Mouse (Mus musculus) neural tube, embryonic 13.5 days (tissue): ENCODE results near the gene Fpr1. TPM values are rescaled to one million over a fixed set of nuclear protein-coding genes. Genes with fewer than 3 reads are reported as not detected.

Experiments
- ATAC-seq: fragments of 200-750 bp; cut with Nextera tagmentation; 2 replicates; pipeline ENCODE4 v1.8.0; 2017; ENCODE audit warnings: low read depth, mild to moderate bottlenecking, moderate TSS enrichment, moderate library complexity
- H3K27ac ChIP-seq: fragments of 300-500 bp; sonication (generic); replicated peaks from 2 replicates; pipeline ENCODE4 v1.5.1; 2015; ENCODE audit warnings: moderate library complexity, mild to moderate bottlenecking, inconsistent platforms
- H3K27me3 ChIP-seq: fragments of 300-500 bp; sonication (generic); 2 replicates; pipeline ENCODE4 v1.6.1; 2015; ENCODE audit warnings: mild to moderate bottlenecking, inconsistent platforms
- H3K36me3 ChIP-seq: fragments of 300-500 bp; sonication (generic); 2 replicates; pipeline ENCODE4 v1.6.1; 2015; ENCODE audit warnings: mild to moderate bottlenecking, inconsistent platforms
- H3K4me1 ChIP-seq: fragments of 300-500 bp; sonication (generic); replicated peaks from 2 replicates; pipeline ENCODE4 v1.6.1; 2015; ENCODE audit warnings: inconsistent platforms
- H3K4me2 ChIP-seq: fragments of 300-500 bp; sonication (generic); 2 replicates; pipeline ENCODE4 v1.6.1; 2015; ENCODE audit warnings: inconsistent platforms, mild to moderate bottlenecking, moderate library complexity
- H3K4me3 ChIP-seq: fragments of 300-500 bp; sonication (generic); 2 replicates; pipeline ENCODE4 v1.5.1; 2015; ENCODE audit warnings: mild to moderate bottlenecking, inconsistent platforms
- H3K9ac ChIP-seq: fragments of 300-500 bp; sonication (generic); 2 replicates; pipeline ENCODE4 v1.6.1; 2015; ENCODE audit warnings: moderate library complexity, mild to moderate bottlenecking, inconsistent platforms
- H3K9me3 ChIP-seq: fragments of 300-500 bp; sonication (generic); 2 replicates; pipeline ENCODE4 v1.6.1; 2016; ENCODE audit warnings: inconsistent platforms
- WGBS: fragments of 180-500 bp; shearing (Covaris S2); methylation state at CpG from one replicate; pipeline ENCODE4 v1.1.7; 2015; 5-methylcytosine and 5-hydroxymethylcytosine counted together
- polyA plus RNA-seq: library from polyadenylated mRNA; unstranded; fragments of >200 nt; fragmentation: Nextera tagmentation; extraction: Ambion mirVana; gene quantifications from 2 replicates; pipeline ENCODE4 v1.2.1, GENCODE M21; 2015

Fpr1 gene
- polyA plus RNA-seq, 1 experiment from 2014 or later: 0.14 TPM

GRCm38 (mm10) chr17:17871697-17872096 is 12.0 kb downstream of the Fpr1 start:
- no peak overlapping the region for H3K27ac ChIP-seq
- 0 out of 2 replicates have a peak, but pooled peaks cover 4% of the 10 kb centered on the region for H3K9me3 ChIP-seq
- no peak overlapping the region for H3K4me2 ChIP-seq
- no peaks in the 10 kb centered on the region for H3K27me3 ChIP-seq
- no peak overlapping the region for H3K9ac ChIP-seq
- no peaks in the 10 kb centered on the region for H3K36me3 ChIP-seq
- H3K4me1 ChIP-seq: no peaks in the 10 kb centered on the region
- H3K4me3 ChIP-seq: no peak overlapping the region
- no peak for ATAC-seq
- 83% methylated on average over 2 of the region's 2 CpGs for WGBS

DNA sequence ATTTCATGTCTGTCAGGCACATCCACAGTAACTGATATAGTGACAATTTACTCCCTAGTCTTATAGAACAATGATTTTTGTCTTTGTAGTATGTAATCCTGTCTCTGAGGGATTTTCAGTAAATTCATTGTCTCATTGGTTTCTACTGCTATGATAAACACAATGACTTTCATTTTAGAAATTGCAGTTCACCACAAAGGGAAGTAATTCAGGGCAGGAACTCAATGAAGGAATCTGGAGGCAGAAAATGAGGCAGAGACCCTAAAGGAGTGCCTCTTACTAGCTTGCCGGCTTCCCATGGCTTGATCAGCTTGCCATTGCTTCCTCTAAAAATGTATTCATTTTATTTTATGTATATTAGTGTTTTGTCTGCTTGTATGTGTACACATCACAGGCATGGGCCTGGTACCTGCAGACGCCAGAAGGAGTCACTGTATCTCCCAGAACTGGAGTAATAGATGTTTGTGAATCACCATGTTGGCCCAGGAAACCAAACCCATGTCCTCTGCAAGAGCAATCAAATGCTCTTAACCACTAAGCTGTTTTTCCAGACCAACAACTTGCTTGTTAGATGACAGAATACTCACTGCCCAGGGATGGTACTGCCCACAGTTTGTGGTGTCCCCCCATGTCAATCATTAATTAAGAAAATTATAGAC is 12.7 kb downstream of the Fpr1 start:
- Histone ChIP-seq H3K4me1 (no peaks in the 10 kb centered on the region), H3K4me2 (no peak overlapping the region), H3K9me3 (0 out of 2 replicates have a peak, but pooled peaks cover 4% of the 10 kb centered on the region), H3K27ac (no peak overlapping the region), H3K4me3 (no peak overlapping the region), H3K9ac (no peak overlapping the region), H3K27me3 (no peaks in the 10 kb centered on the region), H3K36me3 (0 out of 2 replicates have a peak, but pooled peaks cover 3% of the 10 kb centered on the region)
- no peak for ATAC-seq
- WGBS: 81% methylated on average over 2 of the region's 2 CpGs

- Histone ChIP-seq H3K9ac (no peak overlapping the region), H3K27ac (no peak overlapping the region), H3K4me3 (no peak overlapping the region), H3K4me2 (no peak overlapping the region), H3K36me3 (peaks cover 36% of the 10 kb centered on the region), H3K9me3 (no peaks in the 10 kb centered on the region), H3K27me3 (no peaks in the 10 kb centered on the region), H3K4me1 (no peaks in the 10 kb centered on the region)
- ATAC-seq: no peak
- WGBS: 85% methylated on average over 11 of the region's 11 CpGs
Measured at GRCm38 (mm10) chr17:17866801-17867469, 16.8 kb downstream of the Fpr1 start.

GRCm38 (mm10) chr17:17865168-17865567 is 18.6 kb downstream of the Fpr1 start:
- Histone ChIP-seq H3K27me3 (no peaks in the 10 kb centered on the region), H3K4me1 (no peaks in the 10 kb centered on the region), H3K27ac (no peak overlapping the region), H3K4me3 (no peak overlapping the region), H3K36me3 (peaks cover 36% of the 10 kb centered on the region), H3K9me3 (no peaks in the 10 kb centered on the region), H3K4me2 (no peak overlapping the region), H3K9ac (no peak overlapping the region)
- WGBS: 53% methylated on average over 2 of the region's 2 CpGs
- ATAC-seq: no peak

GRCm38 (mm10) chr17:17862360-17862759 is 21.4 kb downstream of the Fpr1 start:
- no peaks in the 10 kb centered on the region for H3K27me3 ChIP-seq
- H3K9me3 ChIP-seq: no peaks in the 10 kb centered on the region
- H3K27ac ChIP-seq: no peak overlapping the region
- no peak for ATAC-seq
- no peaks in the 10 kb centered on the region for H3K4me1 ChIP-seq
- H3K4me3 ChIP-seq: no peak overlapping the region
- H3K4me2 ChIP-seq: no peak overlapping the region
- H3K9ac ChIP-seq: no peak overlapping the region
- WGBS: 81% methylated on average over 1 of the region's 1 CpGs
- peaks cover 36% of the 10 kb centered on the region for H3K36me3 ChIP-seq

- H3K9ac ChIP-seq: no peak overlapping the region
- H3K4me1 ChIP-seq: no peaks in the 10 kb centered on the region
- no peak for ATAC-seq
- 84% methylated on average over 3 of the region's 3 CpGs for WGBS
- H3K36me3 ChIP-seq: peaks cover 27% of the 10 kb centered on the region
- H3K9me3 ChIP-seq: no peaks in the 10 kb centered on the region
- H3K4me3 ChIP-seq: no peak overlapping the region
- H3K27ac ChIP-seq: no peak overlapping the region
- H3K27me3 ChIP-seq: no peaks in the 10 kb centered on the region
- H3K4me2 ChIP-seq: no peak overlapping the region
Measured at GRCm38 (mm10) chr17:17860110-17860509, 23.6 kb downstream of the Fpr1 start.

DNA sequence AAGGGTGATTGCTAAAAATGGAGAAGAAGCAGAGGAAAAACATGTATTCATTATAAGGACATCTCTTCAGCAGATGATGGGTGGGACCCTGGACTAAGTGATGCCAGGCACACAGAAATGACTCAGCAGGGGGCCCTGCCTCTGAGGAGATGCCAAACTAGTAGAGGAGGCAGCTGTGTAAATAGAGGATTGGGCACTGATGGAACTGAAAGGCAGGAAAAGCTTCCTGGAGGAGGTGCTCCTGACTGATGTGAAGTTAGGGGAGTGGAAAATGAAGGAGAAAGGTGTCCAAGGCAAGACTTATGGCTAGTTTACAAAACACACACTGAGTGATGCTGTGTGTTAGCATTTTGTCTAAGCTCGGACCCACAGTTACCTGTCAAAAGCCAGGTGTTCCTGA is 26.3 kb downstream of the Fpr1 start:
- Histone ChIP-seq H3K27ac (no peak overlapping the region), H3K4me1 (no peaks in the 10 kb centered on the region), H3K36me3 (peaks cover 5% of the 10 kb centered on the region), H3K4me2 (no peak overlapping the region), H3K9ac (no peak overlapping the region), H3K27me3 (no peaks in the 10 kb centered on the region), H3K4me3 (no peak overlapping the region), H3K9me3 (no peaks in the 10 kb centered on the region)
- WGBS: 76% methylated on average over 1 of the region's 1 CpGs
- ATAC-seq: no peak

DNA sequence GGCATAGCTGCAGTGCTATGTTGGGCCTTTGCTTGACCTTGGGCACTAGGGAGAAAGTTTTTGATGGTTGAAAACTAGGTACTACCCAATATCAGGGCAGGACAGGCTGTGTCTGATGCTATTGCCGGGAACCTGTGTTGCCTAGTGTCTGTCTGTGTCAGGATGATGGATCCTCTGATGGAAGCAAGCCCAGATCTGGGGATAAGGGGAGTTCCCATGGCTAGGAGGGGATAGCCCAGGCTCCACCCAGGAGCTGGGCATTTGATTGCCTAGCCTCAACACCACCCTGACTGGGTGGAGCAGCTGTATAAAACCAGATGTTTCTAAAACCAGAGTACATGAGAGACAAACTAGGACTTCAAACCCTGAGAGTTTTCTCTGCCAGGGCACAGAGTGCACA is 27.1 kb downstream of the Fpr1 start:
- no peaks in the 10 kb centered on the region for H3K27me3 ChIP-seq
- no peak overlapping the region for H3K9ac ChIP-seq
- no peak overlapping the region for H3K4me3 ChIP-seq
- WGBS: 74% methylated on average over 1 of the region's 1 CpGs
- H3K27ac ChIP-seq: no peak overlapping the region
- H3K36me3 ChIP-seq: no peaks in the 10 kb centered on the region
- H3K4me2 ChIP-seq: no peak overlapping the region
- no peaks in the 10 kb centered on the region for H3K9me3 ChIP-seq
- H3K4me1 ChIP-seq: no peaks in the 10 kb centered on the region
- ATAC-seq: no peak

DNA sequence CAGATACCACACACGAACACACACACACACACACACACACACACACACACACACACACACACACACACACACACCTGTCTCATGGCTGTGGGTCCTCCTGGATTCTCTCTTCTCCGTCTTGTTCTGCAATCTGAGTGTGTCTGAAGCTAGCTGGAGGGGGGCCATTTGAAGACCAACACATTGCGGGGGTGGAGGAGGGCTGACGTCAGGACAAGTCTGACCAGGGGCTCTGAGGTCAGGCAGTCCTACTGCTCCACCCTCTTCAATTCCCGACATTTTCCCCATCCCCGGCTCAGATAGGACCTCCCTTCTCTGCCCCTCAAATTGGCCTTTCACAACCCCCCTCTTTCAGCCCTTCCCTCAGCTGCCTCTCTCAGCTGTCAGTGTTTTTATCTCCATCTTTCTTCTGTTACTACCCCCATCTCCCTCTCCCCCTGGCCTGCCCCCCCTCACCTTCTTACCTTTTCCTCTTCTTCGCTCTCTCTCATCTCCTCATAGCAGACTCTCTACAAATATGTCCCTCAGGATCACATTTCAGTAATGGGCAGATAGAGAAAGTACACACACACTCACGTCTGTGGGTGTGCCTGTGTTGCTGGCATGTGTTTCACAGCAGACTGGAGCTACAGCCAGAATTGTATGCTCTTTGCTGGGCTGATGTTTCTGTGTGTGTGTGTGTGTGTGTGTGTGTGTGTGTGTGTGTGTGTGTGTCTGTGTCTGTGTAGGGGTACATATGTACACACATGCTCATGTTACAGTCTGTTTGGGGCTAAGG is 28.5 kb downstream of the Fpr1 start, which contains the start of gene Has1:
Gene Has1 (minus strand): TSS at position 142 of the 775 bp plus-strand sequence.
- no peak within 1 kb of the TSS for H3K9ac ChIP-seq
- ATAC-seq: peak; percentile 65
- no peaks in the 10 kb centered on the region for H3K4me1 ChIP-seq

DNA sequence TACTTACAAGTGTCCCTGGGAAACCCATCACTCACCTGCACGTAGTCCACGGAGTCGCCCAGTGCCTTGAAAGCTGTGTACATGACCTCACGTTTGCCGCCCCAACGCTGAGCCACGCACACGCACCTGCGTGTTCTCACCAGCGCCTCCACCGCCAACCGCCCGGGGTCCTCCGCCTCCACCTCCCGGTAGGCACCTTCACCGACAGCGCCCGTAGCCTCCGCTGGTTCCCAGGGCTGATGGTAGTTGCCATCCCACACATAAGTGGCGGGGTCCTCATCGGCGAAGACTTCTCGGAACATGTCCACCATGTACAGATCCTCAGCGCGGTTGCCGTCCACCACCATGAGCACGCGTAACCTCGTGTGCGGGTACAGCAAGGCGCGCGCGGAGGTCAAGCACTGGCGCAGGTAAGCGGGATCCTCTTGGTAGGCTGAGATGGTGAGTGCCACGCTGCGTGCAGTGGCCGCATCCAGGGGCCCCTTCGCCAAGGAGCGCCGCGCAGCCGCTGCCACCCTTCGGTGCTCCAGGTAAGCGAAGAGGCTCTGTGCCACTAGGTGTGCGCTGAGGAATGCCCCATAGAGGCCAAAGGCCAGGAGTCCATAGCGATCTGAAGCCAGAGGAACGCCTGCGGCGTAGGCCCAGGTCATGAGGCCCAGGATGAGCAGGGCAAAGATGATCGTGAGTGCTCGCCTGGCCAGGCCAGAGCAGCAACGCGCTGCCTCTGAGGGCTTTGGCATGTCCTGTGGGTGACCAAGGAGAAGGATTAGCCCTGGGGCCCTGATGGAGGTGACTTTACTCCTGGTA is 33.6 kb downstream of the Fpr1 start:
- WGBS: 18% methylated on average over 55 of the region's 55 CpGs
- H3K27me3 ChIP-seq: peaks cover 15% of the 10 kb centered on the region
- ATAC-seq: peak; percentile 59
- peak overlapping the region; percentile 35; the same call in 1 of the 2 replicates for H3K9ac ChIP-seq
- H3K27ac ChIP-seq: no peak overlapping the region
- H3K36me3 ChIP-seq: no peaks in the 10 kb centered on the region
- H3K4me1 ChIP-seq: 0 out of 2 replicates have a peak, but pooled peaks cover 3% of the 10 kb centered on the region
- peak overlapping the region; percentile 24 for H3K4me3 ChIP-seq
- H3K4me2 ChIP-seq: peak overlapping the region; percentile 48
- no peaks in the 10 kb centered on the region for H3K9me3 ChIP-seq

More for the DNA sequence above, 28.5 kb downstream of the Fpr1 start, which contains the start of gene Has1:
- no peaks in the 10 kb centered on the region for H3K36me3 ChIP-seq
- H3K4me3 ChIP-seq: no peak within 1 kb of the TSS
- H3K4me2 ChIP-seq: no peak within 1 kb of the TSS
- no peaks in the 10 kb centered on the region for H3K9me3 ChIP-seq
- 58% methylated on average over 8 of the region's 8 CpGs for WGBS
- peaks cover 2% of the 10 kb centered on the region; the same call in 1 of the 2 replicates for H3K27me3 ChIP-seq
- H3K27ac ChIP-seq: no peak within 1 kb of the TSS

DNA sequence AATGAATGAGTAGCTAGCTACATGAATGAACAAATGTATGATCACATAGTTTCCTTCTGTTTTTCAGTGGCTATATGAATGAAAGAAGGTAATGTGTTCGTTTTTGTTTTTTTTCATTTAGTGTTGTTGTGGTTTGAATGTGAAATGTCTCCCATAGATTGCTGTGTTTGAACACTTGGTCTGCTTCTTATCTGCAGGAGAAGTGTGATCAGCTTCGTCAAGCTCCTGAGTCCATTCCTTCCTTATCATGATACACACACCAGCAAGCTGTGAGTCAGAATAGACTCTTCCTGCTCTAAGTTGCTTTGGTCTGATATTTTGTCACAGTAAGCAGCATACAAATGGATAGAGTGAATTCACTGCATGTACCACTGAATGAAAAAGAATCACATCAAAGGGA is 34.8 kb downstream of the Fpr1 start:
- Histone ChIP-seq H3K4me1 (0 out of 2 replicates have a peak, but pooled peaks cover 3% of the 10 kb centered on the region), H3K27me3 (peaks cover 15% of the 10 kb centered on the region), H3K9ac (no peak overlapping the region), H3K4me3 (no peak overlapping the region), H3K27ac (no peak overlapping the region), H3K4me2 (no peak overlapping the region), H3K36me3 (no peaks in the 10 kb centered on the region), H3K9me3 (no peaks in the 10 kb centered on the region)
- no peak for ATAC-seq
- WGBS: 76% methylated on average over 2 of the region's 2 CpGs
